29 mouse cellular contexts compared by ENCODE assay signal in the genomic region with DNA sequence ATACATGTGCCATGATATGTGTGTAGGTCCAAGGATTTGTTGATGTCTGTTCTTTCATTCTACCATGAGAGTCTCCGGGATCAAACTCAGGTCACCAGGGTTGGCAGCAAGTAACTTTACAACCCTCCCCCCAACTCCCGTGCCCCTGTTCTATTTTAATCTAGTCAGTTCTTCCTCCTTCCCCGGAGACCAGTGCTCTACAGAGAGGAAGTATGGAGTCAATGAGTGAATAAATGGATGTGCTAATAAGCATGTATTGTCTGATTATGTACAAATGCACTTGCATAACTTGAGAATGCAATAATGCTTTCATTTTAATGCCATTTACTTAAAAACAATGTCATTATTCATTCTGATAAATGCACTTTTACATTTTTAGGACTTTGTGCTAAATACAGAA.
"Had no signal": no experiment of that assay in that cellular context is flagged by ENCODE, and none has a peak within 500 bp of the region (broad histone marks: within the 10 kb centered on the region; RNA-seq: fewer than 3 reads in every experiment).

No protein-coding gene starts in this region.

- H3K36me3 ChIP-seq: embryonic facial prominence, embryonic 10.5 days; embryonic facial prominence, embryonic 12.5 days; embryonic facial prominence, embryonic 13.5 days; embryonic facial prominence, embryonic 15.5 days; forebrain, embryonic 10.5 days; forebrain, embryonic 12.5 days; forebrain, embryonic 15.5 days had no signal

- H3K9ac ChIP-seq: embryonic facial prominence, embryonic 12.5 days; embryonic facial prominence, embryonic 13.5 days; embryonic facial prominence, embryonic 15.5 days; forebrain, embryonic 12.5 days; forebrain, embryonic 13.5 days; forebrain, embryonic 15.5 days; forebrain, postnatal 0 days had no signal

- ATAC-seq: forebrain, embryonic 13.5 days; forebrain, embryonic 14.5 days; forebrain, embryonic 15.5 days; forebrain, embryonic 16.5 days; forebrain, postnatal 0 days had no signal

- H3K4me1 ChIP-seq: embryonic facial prominence, embryonic 10.5 days; embryonic facial prominence, embryonic 12.5 days; embryonic facial prominence, embryonic 13.5 days; embryonic facial prominence, embryonic 15.5 days; forebrain, embryonic 10.5 days; forebrain, embryonic 12.5 days; forebrain, embryonic 13.5 days; forebrain, embryonic 15.5 days had no signal

- H3K27ac ChIP-seq: embryonic facial prominence, embryonic 10.5 days; embryonic facial prominence, embryonic 12.5 days; embryonic facial prominence, embryonic 13.5 days; embryonic facial prominence, embryonic 15.5 days; forebrain, embryonic 10.5 days; forebrain, embryonic 12.5 days; forebrain, embryonic 13.5 days; forebrain, embryonic 15.5 days; gastrocnemius, adult 2 months; heart, adult 2 months had no signal

- H3K9me3 ChIP-seq: embryonic facial prominence, embryonic 10.5 days; embryonic facial prominence, embryonic 12.5 days; embryonic facial prominence, embryonic 13.5 days; embryonic facial prominence, embryonic 15.5 days; forebrain, embryonic 10.5 days; forebrain, embryonic 12.5 days; forebrain, embryonic 13.5 days; forebrain, embryonic 15.5 days had no signal

- H3K27me3 ChIP-seq: embryonic facial prominence, embryonic 12.5 days; embryonic facial prominence, embryonic 13.5 days; embryonic facial prominence, embryonic 15.5 days; forebrain, embryonic 12.5 days; forebrain, embryonic 13.5 days; forebrain, embryonic 15.5 days had no signal

- H3K4me3 ChIP-seq: embryonic facial prominence, embryonic 10.5 days; embryonic facial prominence, embryonic 12.5 days; embryonic facial prominence, embryonic 13.5 days; embryonic facial prominence, embryonic 15.5 days; erythroblast, embryonic 14.5 days; forebrain, embryonic 10.5 days; forebrain, embryonic 12.5 days; forebrain, embryonic 13.5 days; forebrain, embryonic 15.5 days; gastrocnemius, adult 2 months; heart, adult 2 months had no signal

- DNase-seq: cerebellum, adult 2 months; cerebellum, adult 8-10 months; cerebellum, adult 9-10 months; cerebellum, adult 9-11 months; cerebellum, postnatal 10 days; cerebellum, postnatal 14 days; cerebellum, postnatal 25 days; cerebellum, postnatal 36 days; embryo, embryonic 11 days; forebrain, postnatal 0 days; gastrocnemius, adult 2 months; gastrocnemius, postnatal 10 days; gastrocnemius, postnatal 14 days; gastrocnemius, postnatal 25 days; gastrocnemius, postnatal 36 days; heart, adult 11 months; heart, adult 18-20 months; heart, adult 2 months had no signal

- H3K4me2 ChIP-seq: embryonic facial prominence, embryonic 12.5 days; embryonic facial prominence, embryonic 13.5 days; embryonic facial prominence, embryonic 15.5 days; forebrain, embryonic 12.5 days; forebrain, embryonic 13.5 days; forebrain, embryonic 15.5 days had no signal
